In genomic region chr2:11202841-11203240, GRCm38 (mm10) we compare ENCODE assay signal across 24 mouse cellular contexts. TPM values are rescaled to one million over a fixed set of nuclear protein-coding genes. Genes with fewer than 3 reads are reported as not detected.
DNase-seq lines count a peak whose midpoint lies in the region; ATAC-seq and TF ChIP-seq lines count a peak whose summit lies in the region.
"Had no signal": no experiment of that assay in that cellular context is flagged by ENCODE, and none has a peak within 500 bp of the region (broad histone marks: within the 10 kb centered on the region; RNA-seq: fewer than 3 reads in every experiment).

No protein-coding gene starts in this region.

- H3K9ac ChIP-seq in heart, embryonic 16.5 days (ENCODE audit: low read length) = no peak overlapping the region
- H3K9ac ChIP-seq in forebrain, embryonic 15.5 days (replicated peaks) = no peak overlapping the region
- H3K9ac ChIP-seq: embryonic facial prominence, embryonic 13.5 days; forebrain, embryonic 13.5 days; heart, embryonic 15.5 days; hindbrain, embryonic 15.5 days; liver, embryonic 13.5 days; lung, embryonic 15.5 days had no signal

- H3K36me3 ChIP-seq in heart, embryonic 16.5 days (ENCODE audit: control insufficient read depth, insufficient read depth) = no peaks in the 10 kb centered on the region
- no peaks in the 10 kb centered on the region for H3K36me3 ChIP-seq in spleen, adult 2 months (ENCODE audit: control insufficient read depth, insufficient read depth, low read length)
- no peaks in the 10 kb centered on the region for H3K36me3 ChIP-seq in forebrain, embryonic 15.5 days
- H3K36me3 ChIP-seq: embryonic facial prominence, embryonic 13.5 days; G1E; heart, embryonic 15.5 days; hindbrain, embryonic 15.5 days; liver, embryonic 13.5 days; lung, embryonic 15.5 days had no signal

- no peak for ATAC-seq in heart, embryonic 16.5 days (replicated peaks; ENCODE audit: extremely low read depth, insufficient read depth, low FRiP score)
- peak; percentile 11 for ATAC-seq in activated CD4-positive, CD25-positive, alpha-beta regulatory T cell, adult 4 months
- no peak for ATAC-seq in forebrain, embryonic 15.5 days (replicated peaks)
- ATAC-seq: forebrain, embryonic 13.5 days; intestine, embryonic 16.5 days had no signal

- TF ChIP-seq POLR2A in spleen, adult 2 months (IDR thresholded peaks at IDR 0.05; ENCODE audit: low read depth, low read length) = no peak

- no peak overlapping the region for H3K4me2 ChIP-seq in heart, embryonic 16.5 days (ENCODE audit: low read depth, low read length)
- no peak overlapping the region for H3K4me2 ChIP-seq in forebrain, embryonic 15.5 days (replicated peaks)
- H3K4me2 ChIP-seq: embryonic facial prominence, embryonic 13.5 days; forebrain, embryonic 13.5 days; heart, embryonic 15.5 days; hindbrain, embryonic 15.5 days; liver, embryonic 13.5 days; lung, embryonic 15.5 days had no signal

- no peak for TF ChIP-seq CTCF in spleen, adult 2 months (IDR thresholded peaks at IDR 0.05; ENCODE audit: extremely low read depth, insufficient read depth, insufficient read length, insufficient replicate concordance)

- no peaks in the 10 kb centered on the region for H3K9me3 ChIP-seq in heart, embryonic 16.5 days (replicated peaks; ENCODE audit: control insufficient read depth, low read length)
- no peaks in the 10 kb centered on the region for H3K9me3 ChIP-seq in forebrain, embryonic 15.5 days
- H3K9me3 ChIP-seq: embryonic facial prominence, embryonic 13.5 days; forebrain, embryonic 13.5 days; G1E; heart, embryonic 15.5 days; hindbrain, embryonic 15.5 days; liver, embryonic 13.5 days; lung, embryonic 15.5 days had no signal

- 74% methylated on average over 11 of the region's 11 CpGs for WGBS in heart, embryonic 16.5 days
- 75% methylated on average over 11 of the region's 11 CpGs for WGBS in spleen, adult 2 months
- WGBS in forebrain, embryonic 15.5 days = 92% methylated on average over 11 of the region's 11 CpGs

- H3K4me1 ChIP-seq in heart, embryonic 16.5 days (ENCODE audit: control insufficient read depth, insufficient read depth, low read length) = no peaks in the 10 kb centered on the region
- peaks cover 13% of the 10 kb centered on the region for H3K4me1 ChIP-seq in spleen, adult 2 months (ENCODE audit: control insufficient read depth, insufficient read depth, insufficient read length)
- no peaks in the 10 kb centered on the region for H3K4me1 ChIP-seq in forebrain, embryonic 15.5 days
- H3K4me1 ChIP-seq: forebrain, embryonic 13.5 days; heart, embryonic 15.5 days; hindbrain, embryonic 15.5 days; lung, embryonic 15.5 days had no signal

- intact Hi-C loops in heart, postnatal 10 days (cut with DNase I) = no loop called here

- no peaks in the 10 kb centered on the region for H3K27me3 ChIP-seq in heart, embryonic 16.5 days (ENCODE audit: control insufficient read depth, insufficient read depth, low read length)
- H3K27me3 ChIP-seq in spleen, adult 2 months (ENCODE audit: control insufficient read depth, insufficient read depth, low read length) = no peaks in the 10 kb centered on the region
- no peaks in the 10 kb centered on the region for H3K27me3 ChIP-seq in forebrain, embryonic 15.5 days
- H3K27me3 ChIP-seq: CH12.LX; embryonic facial prominence, embryonic 13.5 days; forebrain, embryonic 13.5 days; heart, embryonic 15.5 days; hindbrain, embryonic 15.5 days; liver, embryonic 13.5 days; lung, embryonic 15.5 days had no signal

- no peak overlapping the region for H3K4me3 ChIP-seq in heart, embryonic 16.5 days (ENCODE audit: low read length)
- no peak overlapping the region for H3K4me3 ChIP-seq in spleen, adult 2 months (ENCODE audit: extremely low read depth, insufficient read depth, insufficient read length)
- no peak overlapping the region for H3K4me3 ChIP-seq in forebrain, embryonic 15.5 days
- H3K4me3 ChIP-seq: embryonic facial prominence, embryonic 13.5 days; forebrain, embryonic 13.5 days; heart, embryonic 15.5 days; hindbrain, embryonic 15.5 days; layer of hippocampus, adult 2 months; liver, embryonic 13.5 days; lung, embryonic 15.5 days had no signal

- H3K27ac ChIP-seq in heart, embryonic 16.5 days (ENCODE audit: low read length) = 0 out of 2 replicates have a peak overlapping the region, but pooled peaks have one; percentile 16
- H3K27ac ChIP-seq in spleen, adult 2 months (ENCODE audit: insufficient read depth, low read length) = peak overlapping the region; percentile 90
- no peak overlapping the region for H3K27ac ChIP-seq in forebrain, embryonic 15.5 days (replicated peaks)
- H3K27ac ChIP-seq: embryonic facial prominence, embryonic 13.5 days; forebrain, embryonic 13.5 days; heart, embryonic 15.5 days; hindbrain, embryonic 15.5 days; layer of hippocampus, adult 2 months; liver, embryonic 13.5 days; lung, embryonic 15.5 days had no signal

- no peak for DNase-seq in heart, postnatal 10 days
- DNase-seq in spleen, adult 2 months (ENCODE audit: low read depth in 1 of 2, low spot score in 2 of 2) = no peak
- DNase-seq in spleen, postnatal 10 days (ENCODE audit: low spot score in 2 of 2) = no peak
- DNase-seq in frontal cortex, postnatal 10 days (ENCODE audit: low spot score in 2 of 2) = no peak
- DNase-seq: adrenal gland, postnatal 10 days; cerebellum, adult 9-10 months; kidney, adult 9 months; kidney, postnatal 14 days; layer of hippocampus, postnatal 36 days; liver, embryonic 13.5 days; lung, postnatal 4 days; thymus, postnatal 4 days had no signal

RNA-seq across cellular contexts. Expression of gene Prkcq, which starts 30.9 kb away (rescaled TPM):
- 3.1 and 5.9 TPM in 2 replicates for polyA plus RNA-seq in heart, embryonic 16.5 days (2015; fragmentation: Nextera tagmentation; extraction: Ambion mirVana)
- total RNA-seq in heart, postnatal 10 days (2021) = 1 to 10 TPM; 1.8 to 2.5 TPM
- 9.3 and 11.2 TPM in 2 replicates for polyA plus RNA-seq in spleen, adult 2 months (2012; rRNA removed)
- 100 to 1,000 TPM; 118 to 125 TPM for polyA plus RNA-seq in activated CD4-positive, CD25-positive, alpha-beta regulatory T cell, adult 4 months (2017; shearing (Covaris generic))
- polyA plus RNA-seq in forebrain, embryonic 15.5 days (2015; fragmentation: Nextera tagmentation; extraction: Ambion mirVana) = 3.2 and 3.5 TPM in 2 replicates
- total RNA-seq: CH12.LX had no signal
- polyA plus RNA-seq: G1E had no signal
